Mouse (Mus musculus) olfactory bulb, adult 2 months (tissue): ENCODE measurements at regions not wholly inside any gene's neighbourhood (a gene's known extent, or its start where the extent isn't known, plus 50 kb on each side); places are given as distances from the start of the nearest gene placed in this dataset.

ENCODE experiments used
- CTCF ChIP-seq: fragments of 200-500 bp; IDR thresholded peaks from 2 replicates; pipeline ENCODE4 v1.5.1; 2012; ENCODE audit warnings: low read depth, mild to moderate bottlenecking, low read length, moderate library complexity; ENCODE audit not compliant: insufficient read depth
- POLR2A ChIP-seq: fragments of 200-500 bp; IDR thresholded peaks from 2 replicates; pipeline ENCODE4 v1.6.1; 2012; ENCODE audit warnings: mild to moderate bottlenecking, low read depth, low read length, moderate library complexity; ENCODE audit not compliant: insufficient read depth

- TF ChIP-seq CTCF = no peak
- no peak for TF ChIP-seq POLR2A
These were observed 168.4 kb downstream of the Ndfip2 start for GRCm38 (mm10) chr14:105426597-105427334.
